Mouse (Mus musculus): ENCODE data around the gene C1rl.
"Not testable (repeated sequence)": the region's sequence is repeated elsewhere in the genome, so short reads cannot be mapped to it uniquely, and the experiment has no call there.

The C1rl gene

DNA sequence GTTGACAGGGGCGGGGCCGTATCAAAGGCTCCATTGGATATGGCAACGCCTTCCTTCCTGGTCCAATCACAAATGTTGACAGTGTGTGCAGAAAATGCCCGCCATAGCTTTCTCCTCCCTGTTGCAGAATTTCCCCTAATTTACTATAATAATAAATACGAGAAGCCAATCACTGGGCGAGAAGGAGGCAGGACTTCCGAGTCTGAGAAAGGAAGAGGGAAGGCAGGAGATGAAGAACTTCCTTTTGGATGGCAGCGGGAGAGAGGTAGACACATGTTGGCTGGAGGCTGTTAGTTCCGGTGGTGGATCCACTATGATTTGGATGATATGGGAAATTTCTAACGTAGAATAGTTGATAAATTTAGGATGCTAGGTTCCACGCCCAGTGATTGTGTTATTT lies 18.3 kb upstream of the C1rl start:
- DNase-seq = no peak

DNA sequence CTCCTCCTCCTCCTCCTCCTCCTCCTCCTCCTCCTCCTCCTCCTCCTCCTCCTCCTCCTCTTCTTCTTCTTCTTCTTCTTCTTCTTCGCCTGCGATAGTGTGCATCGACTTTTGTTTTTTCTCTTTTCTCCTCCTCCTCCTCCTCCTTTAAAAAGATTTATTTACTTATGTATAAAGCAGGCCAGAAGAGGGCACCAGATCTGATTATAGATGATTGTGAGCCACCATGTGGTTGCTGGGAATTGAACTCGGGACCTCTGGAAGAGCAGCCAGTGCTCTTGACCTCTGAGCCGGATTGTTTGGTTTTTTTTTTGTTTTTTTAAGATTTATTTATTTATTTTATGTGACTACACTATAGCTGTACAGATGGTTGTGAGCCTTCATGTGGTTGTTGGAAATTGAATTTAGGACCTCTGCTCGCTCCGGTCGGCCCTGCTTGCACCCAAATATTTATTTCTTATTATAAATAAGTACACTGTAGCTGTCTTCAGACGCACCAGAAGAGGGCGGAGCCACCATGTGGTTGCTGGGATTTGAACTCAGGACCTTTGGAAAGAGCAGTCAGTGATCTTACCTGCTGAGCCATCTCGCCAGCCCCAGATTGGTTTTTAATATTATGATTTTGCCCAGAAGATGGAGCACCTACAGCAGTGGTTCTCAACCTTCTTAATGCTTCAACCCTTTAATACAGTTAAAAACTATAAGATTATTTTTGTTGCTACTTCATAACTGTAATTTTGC lies 17.4 kb upstream of the C1rl start:
- not testable (repeated sequence) for DNase-seq

DNA sequence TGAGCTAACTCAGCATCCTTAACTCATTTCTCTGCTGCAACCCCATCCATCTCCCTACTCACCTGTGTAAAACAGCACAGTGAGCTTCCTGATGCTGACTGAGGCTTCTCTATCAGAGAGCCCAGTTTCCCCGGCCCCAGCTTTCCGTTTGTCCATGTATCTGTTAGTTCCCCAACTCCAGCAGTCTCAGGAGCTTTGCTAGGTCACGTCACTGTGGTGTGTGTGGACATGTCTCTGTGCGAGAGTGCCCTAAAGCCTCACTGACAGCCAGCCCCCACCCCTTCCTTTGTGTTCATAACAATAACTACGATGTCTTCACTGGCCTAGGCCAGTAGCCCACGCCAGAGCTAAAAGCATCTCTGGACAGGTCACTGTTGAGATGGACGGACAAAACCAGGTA lies 16.7 kb upstream of the C1rl start:
- no peak for DNase-seq

DNA sequence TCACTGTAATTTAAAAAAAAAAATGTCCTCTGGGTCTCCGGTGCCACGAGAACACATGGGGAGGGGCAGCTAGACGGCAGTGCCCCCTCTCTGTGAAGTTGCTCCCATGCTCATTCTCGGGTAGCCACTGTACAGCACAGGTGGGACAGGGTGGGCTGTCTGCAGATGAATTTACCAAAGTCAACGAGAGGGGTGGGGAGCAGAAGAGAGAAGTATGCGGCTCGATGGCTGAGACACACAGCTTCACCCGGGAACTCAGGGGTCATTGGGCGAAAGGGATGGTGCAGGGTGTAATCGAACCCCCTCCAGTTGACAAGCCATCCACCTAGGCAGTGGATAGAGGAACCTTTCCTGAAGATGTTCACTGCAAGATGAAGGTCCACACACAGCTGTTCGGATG lies 16.1 kb upstream of the C1rl start:
- no peak for DNase-seq

DNA sequence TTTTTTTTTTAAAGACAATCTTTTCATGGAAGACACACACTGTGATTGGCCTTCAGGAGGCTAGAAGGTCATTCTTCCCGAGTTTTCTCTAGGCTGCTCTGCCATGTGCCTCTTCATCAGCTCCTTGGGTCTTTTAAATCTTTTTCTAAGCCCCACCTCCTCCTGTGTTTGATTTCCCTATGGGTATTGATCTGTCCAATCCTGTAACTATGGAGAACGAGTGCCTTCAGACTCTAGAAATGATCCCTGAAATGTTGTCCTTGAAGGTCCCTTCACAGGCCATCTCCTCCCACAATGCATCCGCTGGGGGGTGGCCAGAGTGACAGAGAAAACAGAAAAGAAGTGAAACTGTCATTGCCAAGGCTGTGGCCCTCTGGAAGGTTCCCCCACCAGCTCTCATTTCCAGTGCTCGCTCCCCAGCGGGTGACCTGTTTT lies 15.7 kb upstream of the C1rl start:
- no peak for DNase-seq

DNA sequence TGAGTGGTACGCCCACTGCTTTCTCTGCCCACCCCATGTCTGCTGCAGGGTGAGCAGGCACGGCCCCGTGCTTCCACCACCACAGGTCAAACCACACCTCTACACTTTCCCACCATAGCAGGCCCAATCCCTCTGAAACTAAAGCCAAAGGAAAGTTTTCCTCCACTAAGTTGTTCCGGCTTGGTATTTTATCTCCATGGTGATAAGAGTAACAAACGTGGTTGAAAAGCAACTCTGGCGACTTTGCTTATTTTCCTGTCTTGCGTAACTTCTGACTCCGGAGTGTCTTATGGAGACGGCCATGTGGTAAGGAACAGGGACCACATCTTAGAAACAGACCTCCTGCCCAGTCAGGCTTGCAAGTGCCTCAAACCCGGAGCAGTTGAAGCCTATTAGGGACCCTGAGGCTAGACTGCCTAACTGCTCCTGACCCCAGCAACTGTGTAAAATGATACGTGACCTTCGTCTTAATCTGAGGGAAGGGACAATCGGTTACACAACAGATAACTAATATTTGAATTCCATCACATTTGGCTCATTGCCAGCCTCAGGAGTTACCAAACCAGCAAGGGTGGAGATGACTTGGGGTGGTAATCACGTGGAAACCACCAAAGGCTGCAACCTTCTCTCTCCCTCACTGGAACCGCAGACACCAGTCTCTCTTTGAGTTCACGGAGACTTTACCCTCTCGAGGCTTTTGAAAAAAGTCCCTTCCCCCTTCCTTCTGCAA lies 14.8 kb upstream of the C1rl start:
- no peak for DNase-seq

DNA sequence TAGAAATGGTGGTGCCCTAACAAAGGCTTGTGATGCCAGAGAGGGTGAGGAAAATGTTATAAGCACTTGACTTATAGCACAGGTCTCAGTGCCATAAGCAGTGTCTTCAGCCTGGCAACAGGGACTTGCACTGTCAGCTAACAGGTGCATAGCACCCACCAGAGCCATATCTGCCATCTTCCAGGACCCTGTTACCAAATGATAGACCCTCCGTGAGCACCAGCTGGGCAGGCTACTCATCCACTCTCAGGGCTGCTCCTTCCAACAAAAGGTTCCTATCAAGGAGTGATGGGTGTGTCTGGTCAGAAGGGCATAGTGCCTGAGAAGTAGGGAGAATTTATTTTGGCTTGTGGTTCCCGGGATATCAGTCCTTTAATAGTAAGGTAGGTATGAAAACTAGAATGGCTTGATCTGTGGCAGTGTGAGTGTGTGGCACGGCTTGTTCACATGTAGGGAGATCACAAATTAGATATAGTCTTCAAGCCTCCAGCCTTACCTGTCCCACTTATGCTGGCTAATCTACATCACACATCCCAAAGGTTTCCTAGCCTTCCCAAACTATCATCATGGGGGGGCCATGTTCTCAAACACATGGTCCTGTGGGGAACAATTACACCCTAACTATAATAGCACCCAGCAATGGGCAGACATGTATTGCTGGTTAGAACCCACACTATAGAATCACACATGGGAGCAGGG lies 13.9 kb upstream of the C1rl start:
- no peak for DNase-seq

DNA sequence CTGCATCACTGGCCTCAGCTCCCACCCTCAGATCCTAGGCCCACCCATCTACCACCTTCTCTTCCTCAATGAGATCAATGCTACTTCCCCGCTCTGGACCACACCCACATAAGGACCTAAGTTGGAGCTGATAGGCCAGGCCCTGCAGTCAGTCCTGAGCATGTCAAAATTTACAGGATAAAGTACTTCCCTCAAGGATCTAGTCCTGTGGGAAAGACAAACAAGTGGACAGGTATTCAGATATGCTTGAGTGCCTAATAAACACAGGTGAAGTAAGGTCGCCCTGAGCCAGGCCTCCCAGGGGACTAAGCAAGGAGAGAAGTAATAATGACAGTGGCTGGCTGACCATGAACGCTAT lies 13.4 kb upstream of the C1rl start:
- DNase-seq = no peak

DNA sequence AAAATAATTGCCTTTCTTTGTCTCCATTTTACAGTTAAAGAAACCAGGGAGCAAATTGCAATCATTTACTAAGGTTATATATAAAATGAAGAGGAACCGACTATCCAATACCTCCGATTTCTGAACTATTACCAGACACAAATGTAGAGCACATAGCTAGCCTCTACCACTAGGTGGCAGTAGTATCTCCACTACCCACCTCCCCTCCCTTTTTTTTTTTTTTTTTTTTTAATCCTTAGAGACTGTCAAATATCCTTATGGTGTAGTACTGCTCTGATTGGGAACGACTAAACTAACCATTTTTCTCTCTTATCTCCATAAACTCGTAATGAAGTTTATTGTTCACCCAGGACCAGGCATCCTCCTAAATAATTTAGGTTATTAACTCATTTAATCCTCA lies 12.6 kb upstream of the C1rl start:
- no peak for DNase-seq

DNA sequence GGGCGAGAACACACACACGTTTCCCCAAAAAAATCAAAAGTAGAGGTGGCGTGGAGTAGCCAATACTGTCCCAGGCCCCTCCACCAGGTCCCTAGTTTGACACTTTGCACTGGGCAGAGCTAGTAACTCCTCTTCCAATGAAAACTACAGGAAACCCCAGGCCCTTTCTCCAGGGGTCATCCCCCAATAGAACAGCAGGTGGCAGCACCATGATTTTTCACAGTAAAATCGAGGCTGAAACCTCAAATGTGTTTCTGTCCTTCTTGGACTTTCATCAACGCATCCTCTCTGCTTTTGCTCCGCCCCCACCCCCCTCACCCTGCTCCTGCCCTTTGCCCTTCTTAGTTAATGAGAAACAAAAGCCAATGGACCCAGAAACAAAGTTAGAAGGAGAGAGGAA lies 11.3 kb upstream of the C1rl start:
- DNase-seq = no peak

DNA sequence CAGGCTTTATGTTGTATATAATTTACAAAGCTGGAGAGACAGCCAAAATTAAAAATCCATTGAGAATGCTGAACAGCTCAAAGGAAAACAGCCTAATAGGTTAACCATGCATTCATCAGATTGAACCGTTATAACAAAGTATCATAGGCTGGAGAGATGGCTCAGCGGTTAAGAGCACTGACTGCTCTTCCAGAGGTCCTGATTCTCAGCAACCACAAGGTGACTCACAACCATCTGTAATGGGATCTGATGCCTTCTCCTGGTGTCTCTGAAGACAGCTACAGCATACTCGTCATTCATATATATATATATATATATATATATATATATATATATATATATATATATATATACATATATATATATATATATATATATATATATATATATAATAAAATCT lies 9.1 kb upstream of the C1rl start:
- not testable (repeated sequence) for DNase-seq

DNA sequence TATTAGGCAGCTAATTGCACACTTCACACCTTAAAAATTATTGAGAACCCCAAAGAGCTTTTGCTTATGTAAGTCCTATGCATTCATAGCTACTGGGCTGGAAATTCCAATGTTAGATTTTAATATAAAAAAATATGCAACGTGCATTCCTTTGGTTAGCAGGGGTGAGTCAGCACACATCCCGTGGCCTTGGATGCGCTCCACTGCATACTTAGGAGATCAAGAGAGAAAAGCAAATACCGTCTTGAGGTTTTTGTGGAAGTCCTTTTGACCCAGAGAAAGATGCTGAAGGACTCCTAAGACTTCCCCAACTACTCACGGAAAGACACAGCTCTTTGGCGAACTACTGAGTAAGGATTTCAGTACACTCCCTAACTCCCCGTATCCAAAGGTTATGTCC lies 8.1 kb upstream of the C1rl start:
- DNase-seq = no peak

DNA sequence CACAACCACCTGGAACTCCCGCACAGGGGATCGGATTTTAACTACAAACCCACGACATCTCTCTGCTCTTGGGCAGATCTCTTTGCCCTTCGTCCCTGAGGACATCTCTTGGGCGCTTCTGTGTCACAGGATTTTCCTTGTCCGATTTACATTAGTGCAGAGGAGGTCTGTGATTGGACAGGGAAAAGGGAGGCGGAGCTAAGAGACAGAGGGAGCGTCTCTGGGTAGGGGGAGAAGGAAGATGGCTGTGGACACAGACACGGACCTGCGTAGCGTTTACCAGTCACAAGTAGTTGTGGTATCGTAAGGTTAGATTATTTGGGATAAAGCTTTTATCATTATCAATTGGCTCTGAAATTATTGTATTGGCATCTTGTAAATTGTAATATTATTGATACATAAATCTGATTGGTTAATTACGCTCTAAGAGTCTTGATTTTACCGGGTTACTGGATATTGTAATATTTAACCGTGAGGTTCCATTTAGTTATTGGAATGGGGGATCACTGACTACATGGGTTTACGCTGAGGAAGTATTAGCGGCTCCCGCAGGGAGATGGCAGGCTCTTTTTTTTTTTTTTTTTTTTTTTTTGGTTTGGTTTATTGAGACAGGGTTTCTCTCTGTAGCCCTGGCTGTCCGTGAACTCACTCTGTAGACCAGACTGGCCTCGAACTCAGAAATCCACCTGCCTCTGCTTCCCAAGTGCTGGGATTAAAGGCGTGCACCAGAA lies 7.3 kb upstream of the C1rl start:
- DNase-seq = no peak

DNA sequence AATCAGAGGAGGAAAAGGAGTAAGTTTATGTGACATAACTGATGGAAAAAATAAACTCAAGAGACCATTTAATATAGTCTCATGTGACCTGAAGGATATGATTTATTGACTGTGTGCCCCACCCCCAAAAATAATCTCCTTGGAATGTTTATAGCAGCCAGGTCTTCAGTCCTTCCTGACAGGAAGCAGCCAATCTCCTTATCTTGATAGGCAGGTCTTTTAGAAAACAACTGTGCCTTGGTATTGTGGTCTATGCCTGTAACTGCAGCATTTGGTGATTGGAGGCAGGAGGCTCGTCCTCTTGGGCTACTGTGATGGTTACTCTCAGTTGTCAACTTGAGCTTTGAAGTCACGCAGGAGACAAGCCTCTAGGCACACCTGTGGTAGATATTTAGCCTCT lies 5.4 kb upstream of the C1rl start:
- no peak for DNase-seq

DNA sequence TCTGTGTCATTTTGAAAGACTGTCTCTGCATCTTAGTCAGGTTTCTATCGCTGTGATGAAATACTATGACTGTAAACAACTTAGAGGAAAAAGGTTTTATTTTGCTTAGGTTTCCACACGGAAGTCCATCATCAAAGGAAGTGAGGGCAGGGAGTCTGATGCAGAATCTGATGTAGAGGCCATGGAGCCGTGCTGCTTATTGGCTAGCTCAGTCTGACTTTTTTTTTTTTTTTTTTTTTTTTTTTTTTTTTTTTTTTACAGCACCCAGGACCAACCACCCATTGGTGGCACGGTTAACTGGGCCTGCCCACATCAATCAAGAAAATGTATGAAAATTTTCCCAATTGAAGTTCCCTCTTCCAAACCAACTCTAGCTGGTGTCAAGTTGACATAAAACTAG lies 4.0 kb upstream of the C1rl start:
- no peak for DNase-seq

DNA sequence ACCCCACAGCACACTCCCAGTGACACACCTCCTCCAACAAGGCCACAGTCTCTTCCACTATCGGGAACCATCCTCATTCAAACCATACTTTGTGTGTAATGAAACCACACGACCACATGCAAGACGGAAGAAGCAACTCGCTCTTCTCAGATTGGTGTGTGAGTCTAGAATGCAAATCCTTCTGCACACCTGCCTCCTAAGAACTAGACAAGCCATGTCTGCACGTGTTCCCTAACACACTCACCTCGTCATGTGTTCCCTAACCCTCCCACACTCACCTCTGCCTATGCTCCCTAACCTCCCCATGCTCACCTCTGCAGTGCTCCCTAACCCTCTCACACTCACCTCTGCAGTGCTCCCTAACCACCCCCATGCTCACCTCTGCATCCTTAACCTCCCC lies 1.5 kb upstream of the C1rl start:
- no peak for DNase-seq

DNA sequence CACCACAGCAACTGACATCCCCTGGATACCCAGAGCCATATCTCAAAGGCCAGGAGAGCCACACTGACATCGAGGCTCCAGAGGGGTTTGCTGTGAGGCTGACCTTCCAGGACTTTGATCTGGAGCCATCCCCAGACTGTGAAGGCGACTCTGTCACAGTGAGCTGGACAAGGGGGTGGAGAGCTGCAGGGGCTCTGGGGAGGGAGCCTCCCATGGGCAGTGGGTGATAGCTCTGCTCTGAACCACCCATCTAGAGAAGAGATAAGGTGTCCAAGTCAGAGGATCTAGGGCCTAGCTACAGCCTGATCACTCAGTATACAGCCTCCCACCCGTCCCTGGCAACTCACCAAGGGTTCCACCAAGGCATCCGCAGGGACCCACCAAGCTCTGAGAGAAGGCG lies 973 bp downstream of the C1rl start:
- no peak for DNase-seq

DNA sequence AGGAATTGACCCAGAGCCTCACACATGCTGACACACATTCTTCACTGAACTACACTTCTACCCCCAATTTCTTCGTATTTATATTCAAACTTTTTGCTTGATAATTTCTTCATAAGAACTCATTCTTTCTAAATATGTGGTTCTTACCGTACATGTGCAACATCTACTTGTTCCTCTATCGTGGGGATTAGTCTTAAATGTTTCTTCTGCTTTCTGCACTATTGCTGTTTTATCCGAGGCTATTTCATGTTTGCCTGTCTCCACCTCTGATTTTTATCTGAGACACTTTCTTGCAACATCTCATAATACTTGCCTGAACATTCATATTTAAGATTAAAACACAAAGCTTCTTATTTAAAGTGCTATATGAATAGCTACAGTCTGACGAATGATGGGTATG lies 3.1 kb downstream of the C1rl start:
- DNase-seq = no peak

DNA sequence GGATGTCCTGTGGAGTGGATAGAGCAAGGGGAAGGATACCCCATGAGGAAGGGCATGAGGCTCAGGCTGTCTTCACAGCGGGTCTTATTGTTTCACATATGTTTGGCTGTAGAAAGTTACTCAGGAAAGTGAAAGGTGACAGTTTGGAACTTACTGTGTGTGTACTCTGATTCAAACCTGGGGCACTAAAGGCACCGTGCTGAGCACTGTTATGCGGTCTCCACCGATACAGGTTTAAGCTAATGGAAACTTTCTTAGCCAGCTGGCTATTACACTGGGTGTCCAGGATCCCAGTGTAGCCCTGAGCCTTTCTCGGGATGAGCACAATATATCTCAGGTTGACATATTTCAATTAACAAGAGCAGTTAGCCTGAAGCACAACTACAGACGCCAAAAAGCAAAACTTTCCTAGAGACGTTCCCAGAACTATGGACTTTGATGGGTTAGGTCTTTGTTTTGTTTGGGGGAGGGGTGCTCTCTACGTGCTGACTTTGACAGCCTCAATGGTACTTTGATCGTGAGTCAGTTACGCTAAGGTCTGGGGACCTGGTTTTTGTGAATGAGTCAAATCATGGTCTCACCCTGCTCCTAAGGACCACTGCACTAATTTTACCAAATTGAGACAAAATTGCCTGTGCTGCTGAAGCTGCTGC lies 7.1 kb downstream of the C1rl start:
- DNase-seq = no peak

DNA sequence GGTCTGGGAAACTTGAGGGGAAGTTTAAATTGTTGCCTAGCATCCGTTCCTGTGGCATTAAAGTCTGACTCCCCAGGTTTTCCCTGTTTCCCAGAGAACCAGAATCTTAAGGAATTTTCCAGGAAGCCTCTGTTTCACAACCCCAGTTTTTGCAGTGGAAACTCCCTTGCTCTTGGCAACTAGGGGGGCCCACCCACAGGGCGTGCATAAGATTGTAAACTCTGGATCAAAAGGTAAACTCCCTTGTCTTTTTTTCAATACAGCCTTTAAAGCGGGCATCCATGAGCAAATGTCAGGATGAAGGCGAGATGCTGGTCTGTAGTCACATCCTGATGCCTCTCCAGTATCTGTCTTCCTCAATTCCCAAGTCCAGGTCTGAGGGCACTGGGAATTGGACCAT lies 8.6 kb downstream of the C1rl start:
- DNase-seq = no peak

DNA sequence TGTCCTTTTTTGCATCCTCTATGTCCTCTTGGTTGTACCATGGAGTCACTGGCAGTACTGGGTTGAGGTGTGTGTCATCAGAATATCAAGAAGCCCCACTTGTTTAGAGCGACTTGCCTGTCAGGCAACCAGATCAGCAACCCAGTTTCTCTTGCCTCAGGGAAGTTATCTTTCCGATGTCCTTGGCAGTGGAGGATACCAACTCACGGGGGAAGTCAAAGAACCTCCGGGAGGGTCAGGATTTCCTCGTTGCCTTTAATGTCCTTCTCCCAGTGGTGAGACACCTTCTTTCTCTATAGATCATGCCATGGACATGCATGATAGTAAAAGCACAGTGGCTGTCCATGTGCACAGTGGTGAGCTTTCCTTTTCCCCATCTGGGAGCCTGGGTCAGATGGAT lies 9.1 kb downstream of the C1rl start:
- no peak for DNase-seq

DNA sequence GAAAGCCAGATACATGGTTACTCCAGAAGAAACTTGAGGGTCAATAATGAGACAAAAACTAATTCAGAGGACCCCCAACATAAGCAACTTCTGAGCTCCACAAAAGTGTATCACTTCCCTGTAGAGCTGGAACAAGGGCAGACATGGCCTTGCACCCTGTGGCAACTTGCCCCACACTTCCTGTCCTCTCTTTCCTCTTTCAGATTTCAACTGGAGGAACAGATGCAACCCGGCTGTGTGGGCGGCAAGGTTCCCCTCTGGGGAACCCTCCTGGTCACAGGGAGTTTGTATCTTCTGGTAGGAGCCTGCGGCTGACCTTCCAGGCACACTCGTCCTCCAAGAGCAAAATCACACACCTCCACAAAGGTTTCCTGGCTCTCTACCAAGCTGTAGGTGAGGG lies 12.1 kb downstream of the C1rl start:
- no peak for DNase-seq

DNA sequence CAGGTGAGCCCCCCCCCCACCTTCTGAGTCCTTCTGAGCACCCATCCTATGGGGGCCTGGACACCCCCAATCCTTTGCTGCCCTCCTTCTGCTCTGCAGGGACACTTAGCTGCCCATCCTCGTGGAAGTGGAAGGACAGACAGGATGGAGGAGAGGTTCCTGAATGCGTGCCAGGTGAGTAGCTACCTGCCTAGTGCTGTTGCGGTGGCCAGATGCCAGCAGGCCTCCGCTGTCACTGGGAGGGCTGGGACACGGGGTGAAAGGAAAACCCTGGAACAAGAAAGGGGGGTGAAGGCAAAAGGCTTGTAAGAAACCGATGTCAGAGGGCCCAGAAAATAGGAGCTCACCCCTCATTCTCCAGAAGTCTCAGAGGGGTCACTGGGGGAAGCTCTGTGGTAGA lies 14.1 kb downstream of the C1rl start:
- DNase-seq = no peak

All from thymus, adult 18-20 months (tissue).